Comparison of ENCODE assay signal across 8 mouse cellular contexts in genomic region chr3:104221156-104221555, GRCm38 (mm10). TPM values are rescaled to one million over a fixed set of nuclear protein-coding genes. Genes with fewer than 3 reads are reported as not detected.
DNase-seq lines count a peak whose midpoint lies in the region; ATAC-seq and TF ChIP-seq lines count a peak whose summit lies in the region.

No protein-coding gene starts in this region.

- TF ChIP-seq POLR2A in cortical plate, adult 2 months (IDR thresholded peaks at IDR 0.05; ENCODE audit: extremely low read depth, insufficient read depth, low read length) = no peak

- H3K9me3 ChIP-seq in heart, embryonic 13.5 days = no peaks in the 10 kb centered on the region
- no peaks in the 10 kb centered on the region for H3K9me3 ChIP-seq in midbrain, postnatal 0 days (ENCODE audit: low read length)

- H3K36me3 ChIP-seq in heart, embryonic 13.5 days = no peaks in the 10 kb centered on the region
- no peaks in the 10 kb centered on the region for H3K36me3 ChIP-seq in midbrain, postnatal 0 days (ENCODE audit: insufficient read depth, low read length)

- peak overlapping the region; percentile 90 for H3K27ac ChIP-seq in heart, embryonic 13.5 days (replicated peaks)
- no peak overlapping the region for H3K27ac ChIP-seq in cortical plate, adult 2 months (ENCODE audit: insufficient read depth, low read length)
- H3K27ac ChIP-seq in midbrain, postnatal 0 days (ENCODE audit: low read depth, low read length) = no peak overlapping the region

- WGBS in heart, embryonic 13.5 days = 9% methylated on average over 11 of the region's 11 CpGs
- WGBS in midbrain, postnatal 0 days = 17% methylated on average over 11 of the region's 11 CpGs

- peak overlapping the region; percentile 75 for H3K9ac ChIP-seq in heart, embryonic 13.5 days
- no peak overlapping the region for H3K9ac ChIP-seq in midbrain, postnatal 0 days (replicated peaks; ENCODE audit: low read length, poor library complexity, severe bottlenecking)

- no peak for DNase-seq in heart, postnatal 36 days
- peak; percentile 26 for DNase-seq in kidney, postnatal 10 days
- DNase-seq in midbrain, postnatal 0 days (ENCODE audit: low spot score) = no peak
- no peak for DNase-seq in gastrocnemius, adult 8-10 months (ENCODE audit: low spot score in 2 of 2)
- DNase-seq in cerebellum, adult 18-20 months = no peak
- no peak for DNase-seq in embryo, embryonic 11 days

- TF ChIP-seq CTCF in cortical plate, adult 2 months (IDR thresholded peaks at IDR 0.05; ENCODE audit: extremely low read depth, insufficient read depth, low read length) = no peak
- no peak for TF ChIP-seq CTCF in midbrain, postnatal 0 days (IDR thresholded peaks at IDR 0.05)

- ATAC-seq in heart, embryonic 13.5 days (ENCODE audit: extremely low read depth, insufficient number of reproducible peaks, low FRiP score, low TSS enrichment) = no peak
- no peak for ATAC-seq in midbrain, postnatal 0 days (ENCODE audit: low FRiP score)

- intact Hi-C loops in heart, postnatal 36 days (cut with DNase I) = loop anchor here (5.0 to 10.0 kb wide), 4 partner anchors 96 to 306 kb away; partner anchors contain the start of gene Rsbn1

- H3K27me3 ChIP-seq in heart, embryonic 13.5 days (replicated peaks) = no peaks in the 10 kb centered on the region
- no peaks in the 10 kb centered on the region for H3K27me3 ChIP-seq in midbrain, postnatal 0 days (ENCODE audit: insufficient read depth, low read length)

- H3K4me1 ChIP-seq in heart, embryonic 13.5 days = peaks cover 29% of the 10 kb centered on the region
- H3K4me1 ChIP-seq in cortical plate, adult 2 months (ENCODE audit: control insufficient read depth, insufficient read depth, low read length) = peaks cover 3% of the 10 kb centered on the region; the same call in 1 of the 2 replicates
- H3K4me1 ChIP-seq in midbrain, postnatal 0 days (ENCODE audit: insufficient read depth, low read length) = no peaks in the 10 kb centered on the region; the same call in 1 of the 2 replicates

- peak overlapping the region; percentile 76 for H3K4me2 ChIP-seq in heart, embryonic 13.5 days
- peak overlapping the region; percentile 70 for H3K4me2 ChIP-seq in midbrain, postnatal 0 days (ENCODE audit: low read depth, low read length, poor library complexity, severe bottlenecking)

- peak overlapping the region; percentile 96 for H3K4me3 ChIP-seq in heart, embryonic 13.5 days
- H3K4me3 ChIP-seq in cortical plate, adult 2 months (ENCODE audit: insufficient read depth, low read length) = peak overlapping the region; percentile 89
- peak overlapping the region; percentile 90 for H3K4me3 ChIP-seq in midbrain, postnatal 0 days (ENCODE audit: low read depth, low read length)

RNA-seq across cellular contexts. Expression of gene Magi3, which starts 1.0 kb away (rescaled TPM):
- polyA plus RNA-seq in heart, embryonic 13.5 days (2015; fragmentation: Nextera tagmentation; extraction: Ambion mirVana) = 7.4 and 7.7 TPM in 2 replicates
- total RNA-seq in heart, postnatal 36 days (2021) = 10 to 100 TPM; 27.0 to 42.0 TPM
- 20.6 and 21.2 TPM in 2 replicates for polyA plus RNA-seq in cortical plate, adult 2 months (2012; rRNA removed)
- 17.0 and 23.8 TPM in 2 replicates for total RNA-seq in midbrain, postnatal 0 days (2014; rRNA removed)
- polyA plus RNA-seq in midbrain, postnatal 0 days (2015; fragmentation: Nextera tagmentation; extraction: Ambion mirVana) = 2.6 and 3.1 TPM in 2 replicates
- 1 to 10 TPM; 1.1 to 2.3 (median 1.6) TPM for total RNA-seq in gastrocnemius, adult 8-10 months (2022)
